ENCODE assay signal across 14 mouse cellular contexts in genomic region chr7:66779944-66780942, GRCm38 (mm10). TPM values are rescaled to one million over a fixed set of nuclear protein-coding genes. Genes with fewer than 3 reads are reported as not detected.
DNase-seq lines count a peak whose midpoint lies in the region; ATAC-seq and TF ChIP-seq lines count a peak whose summit lies in the region.
"Had no signal": no experiment of that assay in that cellular context is flagged by ENCODE, and none has a peak within 500 bp of the region (broad histone marks: within the 10 kb centered on the region; RNA-seq: fewer than 3 reads in every experiment).

No protein-coding gene starts in this region.

- H3K9ac ChIP-seq in lung, embryonic 16.5 days (ENCODE audit: low read length): no peak overlapping the region
- H3K9ac ChIP-seq in kidney, embryonic 16.5 days (replicated peaks; ENCODE audit: low read length): no peak overlapping the region
- H3K9ac ChIP-seq: liver, embryonic 15.5 days had no signal

- ATAC-seq in lung, embryonic 16.5 days (ENCODE audit: low read depth): peak; percentile 89
- ATAC-seq in kidney, embryonic 16.5 days (ENCODE audit: low FRiP score, low TSS enrichment): peak; percentile 89

- DNase-seq in lung, adult 18-20 months: no peak
- DNase-seq in lung, postnatal 36 days: peak; percentile 15
- peak; percentile 74 to 75 for DNase-seq in urinary bladder, postnatal 36 days (ENCODE audit: low spot score in 2 of 2)
- DNase-seq in thymus, adult 2 months: no peak
- no peak for DNase-seq in gastrocnemius, postnatal 10 days
- no peak for DNase-seq in adrenal gland, adult 8-10 months
- DNase-seq: cerebellum, postnatal 14 days; heart, postnatal 14 days; thymus, adult 18-20 months had no signal

- peaks cover 20% of the 10 kb centered on the region for H3K4me1 ChIP-seq in lung, embryonic 16.5 days (replicated peaks; ENCODE audit: control insufficient read depth, insufficient read depth, low read length)
- H3K4me1 ChIP-seq in kidney, embryonic 16.5 days (ENCODE audit: insufficient read depth, low read length): peaks cover 15% of the 10 kb centered on the region
- H3K4me1 ChIP-seq in thymus, adult 2 months (replicated peaks; ENCODE audit: control insufficient read depth, insufficient read depth, low read length): no peaks in the 10 kb centered on the region
- H3K4me1 ChIP-seq: liver, embryonic 15.5 days had no signal

- no peak for TF ChIP-seq CTCF in thymus, adult 2 months (IDR thresholded peaks at IDR 0.05; ENCODE audit: borderline replicate concordance, control insufficient read depth, extremely low read depth, insufficient read depth, low read length, poor library complexity)

- H3K4me2 ChIP-seq in lung, embryonic 16.5 days (ENCODE audit: low read depth, low read length): no peak overlapping the region
- H3K4me2 ChIP-seq in kidney, embryonic 16.5 days (replicated peaks; ENCODE audit: low read depth, low read length): no peak overlapping the region
- H3K4me2 ChIP-seq: liver, embryonic 15.5 days had no signal

- H3K36me3 ChIP-seq in lung, embryonic 16.5 days (ENCODE audit: control insufficient read depth, insufficient read depth, low read length): no peaks in the 10 kb centered on the region
- H3K36me3 ChIP-seq in kidney, embryonic 16.5 days (ENCODE audit: insufficient read depth, low read length): no peaks in the 10 kb centered on the region
- H3K36me3 ChIP-seq in thymus, adult 2 months (ENCODE audit: control insufficient read depth, insufficient read depth, low read length): no peaks in the 10 kb centered on the region
- H3K36me3 ChIP-seq: liver, embryonic 15.5 days had no signal

- 39% methylated on average over 10 of the region's 10 CpGs for WGBS in lung, embryonic 16.5 days
- 46% methylated on average over 10 of the region's 10 CpGs for WGBS in kidney, embryonic 16.5 days
- 66% methylated on average over 10 of the region's 10 CpGs for WGBS in thymus, adult 2 months

- H3K4me3 ChIP-seq in lung, embryonic 16.5 days (ENCODE audit: low read length): no peak overlapping the region
- H3K4me3 ChIP-seq in kidney, embryonic 16.5 days (ENCODE audit: low read length): no peak overlapping the region
- H3K4me3 ChIP-seq in thymus, adult 2 months (ENCODE audit: control insufficient read depth, insufficient read depth, low read length): no peak overlapping the region
- H3K4me3 ChIP-seq: liver, embryonic 15.5 days had no signal

- peak overlapping the region; percentile 84 for H3K27ac ChIP-seq in lung, embryonic 16.5 days (ENCODE audit: low read length)
- H3K27ac ChIP-seq in kidney, embryonic 16.5 days (ENCODE audit: low read length): peak overlapping the region; percentile 66
- H3K27ac ChIP-seq in thymus, adult 2 months (ENCODE audit: control insufficient read depth, insufficient read depth, low read length): no peak overlapping the region
- H3K27ac ChIP-seq: liver, embryonic 15.5 days had no signal

- TF ChIP-seq POLR2A in thymus, adult 2 months (IDR thresholded peaks at IDR 0.05; ENCODE audit: control insufficient read depth, extremely low read depth, insufficient read depth, low read length, poor library complexity): no peak

- H3K9me3 ChIP-seq in lung, embryonic 16.5 days (ENCODE audit: control insufficient read depth, low read length): no peaks in the 10 kb centered on the region
- no peaks in the 10 kb centered on the region for H3K9me3 ChIP-seq in kidney, embryonic 16.5 days (ENCODE audit: low read length)
- H3K9me3 ChIP-seq: liver, embryonic 15.5 days had no signal

- no peaks in the 10 kb centered on the region for H3K27me3 ChIP-seq in lung, embryonic 16.5 days (ENCODE audit: control insufficient read depth, insufficient read depth, low read depth, low read length)
- H3K27me3 ChIP-seq in kidney, embryonic 16.5 days (ENCODE audit: insufficient read depth, low read length): no peaks in the 10 kb centered on the region
- H3K27me3 ChIP-seq in thymus, adult 2 months (ENCODE audit: control insufficient read depth, insufficient read depth, low read length): no peaks in the 10 kb centered on the region
- H3K27me3 ChIP-seq: liver, embryonic 15.5 days had no signal

RNA-seq across cellular contexts. Expression of gene Cers3, which starts 36.9 kb away (rescaled TPM):
- 5.4 and 6.0 TPM in 2 replicates for polyA plus RNA-seq in lung, embryonic 16.5 days (2015; fragmentation: Nextera tagmentation; extraction: Ambion mirVana)
- polyA plus RNA-seq in kidney, embryonic 16.5 days (2015; fragmentation: Nextera tagmentation; extraction: Ambion mirVana): 1.7 and 2.7 TPM in 2 replicates
- polyA plus RNA-seq in thymus, adult 2 months (2012; rRNA removed): 0.78 and 1.2 TPM in 2 replicates
- total RNA-seq in gastrocnemius, postnatal 10 days (2021): not detected
- under 1 TPM; 0.06 to 0.27 (median 0.21) TPM for total RNA-seq in adrenal gland, adult 8-10 months (2022)
- total RNA-seq: granulocyte monocyte progenitor cell, adult 5-6 weeks; MEL had no signal

RNA-seq across cellular contexts. Expression of gene Adamts17, which starts 59.3 kb away (rescaled TPM):
- 15.4 and 15.9 TPM in 2 replicates for polyA plus RNA-seq in lung, embryonic 16.5 days (2015; fragmentation: Nextera tagmentation; extraction: Ambion mirVana)
- 3.6 and 4.7 TPM in 2 replicates for polyA plus RNA-seq in kidney, embryonic 16.5 days (2015; fragmentation: Nextera tagmentation; extraction: Ambion mirVana)
- polyA plus RNA-seq in thymus, adult 2 months (2012; rRNA removed): 2.4 and 2.8 TPM in 2 replicates
- total RNA-seq in gastrocnemius, postnatal 10 days (2021): 10 to 100 TPM in 1 of 2 experiments, 1 to 10 TPM in 1; 9.7 to 16.6 TPM
- total RNA-seq in adrenal gland, adult 8-10 months (2022): 10 to 100 TPM in 1 of 4 experiments, 1 to 10 TPM in 3; 3.0 to 12.0 (median 5.2) TPM
- total RNA-seq: granulocyte monocyte progenitor cell, adult 5-6 weeks had no signal

Comparison
In these comparisons a context has a peak if more than half of its experiments do, and no peak if none do; other contexts are left out.
1. DNase-seq: peak in lung, postnatal 36 days (single experiment) and urinary bladder, postnatal 36 days (2 of 2); none in lung, adult 18-20 months (0 of 2), thymus, adult 2 months (single experiment), gastrocnemius, postnatal 10 days (single experiment) and adrenal gland, adult 8-10 months (single experiment).